Mouse (Mus musculus) embryonic facial prominence, embryonic 11.5 days (tissue): ENCODE results near the gene Stat2. TPM values are rescaled to one million over a fixed set of nuclear protein-coding genes. Genes with fewer than 3 reads are reported as not detected.

Source experiments
- ATAC-seq: fragments of 200-750 bp; cut with Nextera tagmentation; replicated peaks from 2 replicates; pipeline ENCODE4 v1.8.0; 2017; ENCODE audit warnings: low read depth; ENCODE audit not compliant: insufficient number of reproducible peaks, low FRiP score, low TSS enrichment
- DNase-seq: peaks from one replicate; pipeline ENCODE4 v3.0.0-alpha.2; 2015; ENCODE audit warnings: low spot score
- H3K27ac ChIP-seq: fragments of 300-500 bp; sonication (generic); replicated peaks from 2 replicates; pipeline ENCODE4 v1.5.1; 2014; ENCODE audit warnings: mild to moderate bottlenecking, low read depth, low read length, control low read depth
- H3K27me3 ChIP-seq: fragments of 300-500 bp; sonication (generic); 2 replicates; pipeline ENCODE4 v1.6.1; 2014; ENCODE audit warnings: mild to moderate bottlenecking, low read length, moderate library complexity, mixed read lengths; ENCODE audit not compliant: control insufficient read depth, insufficient read depth
- H3K36me3 ChIP-seq: fragments of 300-500 bp; sonication (generic); replicated peaks from 2 replicates; pipeline ENCODE4 v1.6.1; 2014; ENCODE audit warnings: low read depth, mild to moderate bottlenecking, low read length, moderate library complexity, mixed read lengths; ENCODE audit not compliant: control insufficient read depth, insufficient read depth
- H3K4me1 ChIP-seq: fragments of 300-500 bp; sonication (generic); 2 replicates; pipeline ENCODE4 v1.6.1; 2014; ENCODE audit warnings: low read length, mixed read lengths; ENCODE audit not compliant: control insufficient read depth, insufficient read depth
- H3K4me2 ChIP-seq: fragments of 300-500 bp; sonication (generic); 2 replicates; pipeline ENCODE4 v1.6.1; 2014; ENCODE audit warnings: low read depth, mild to moderate bottlenecking, control low read depth, low read length, moderate library complexity
- H3K4me3 ChIP-seq: fragments of 300-500 bp; sonication (generic); 2 replicates; pipeline ENCODE4 v1.5.1; 2014; ENCODE audit warnings: low read depth, low read length, control low read depth
- H3K9ac ChIP-seq: fragments of 300-500 bp; sonication (generic); replicated peaks from 2 replicates; pipeline ENCODE4 v1.6.1; 2014; ENCODE audit warnings: mild to moderate bottlenecking, control low read depth, low read length
- H3K9me3 ChIP-seq: fragments of 300-500 bp; sonication (generic); replicated peaks from 2 replicates; pipeline ENCODE4 v1.6.1; 2016; ENCODE audit warnings: mild to moderate bottlenecking, low read length, inconsistent platforms, mixed read lengths; ENCODE audit not compliant: control insufficient read depth
- WGBS: fragments of 180-500 bp; shearing (Covaris S2); extraction: QIAGEN DNeasy Blood & Tissue Kit; methylation state at CpG from one replicate; pipeline ENCODE4 v1.1.7; 2014; 5-methylcytosine and 5-hydroxymethylcytosine counted together
- polyA plus RNA-seq: library from polyadenylated mRNA; unstranded; fragments of >200 nt; fragmentation: Nextera tagmentation; extraction: Ambion mirVana; gene quantifications from 2 replicates; pipeline ENCODE4 v1.2.1, GENCODE M21; 2014

The Stat2 gene
- polyA plus RNA-seq, 1 experiment from 2014 or later, result 12.7 TPM

GRCm38 (mm10) chr10:128337306-128338181, 67.2 kb downstream of the Stat2 start, which contains the start of gene Cs:
Cs (plus strand) TSS chr10:128337734.
- H3K27me3 ChIP-seq, result no peaks in the 10 kb centered on the region
- no peaks in the 10 kb centered on the region for H3K4me1 ChIP-seq
- H3K9ac ChIP-seq, result peak within 1 kb of the TSS; percentile 85
- H3K36me3 ChIP-seq, result no peaks in the 10 kb centered on the region
- WGBS, result under 1% methylated on average over 61 of the region's 61 CpGs
- ATAC-seq (peak; percentile 97), DNase-seq (peak; percentile 98)
- peak within 1 kb of the TSS; percentile 86 for H3K4me3 ChIP-seq
- H3K9me3 ChIP-seq, result no peaks in the 10 kb centered on the region
- peak within 1 kb of the TSS; percentile 89 for H3K27ac ChIP-seq
- peak within 1 kb of the TSS; percentile 66 for H3K4me2 ChIP-seq

GRCm38 (mm10) chr10:128338415-128338814, 68.1 kb downstream of the Stat2 start:
- H3K27ac ChIP-seq, result 0 out of 2 replicates have a peak overlapping the region, but pooled peaks have one; percentile 89
- DNase-seq, result no peak
- H3K4me2 ChIP-seq, result peak overlapping the region; percentile 66
- no peaks in the 10 kb centered on the region for H3K9me3 ChIP-seq
- H3K4me1 ChIP-seq, result no peaks in the 10 kb centered on the region
- peak overlapping the region; percentile 85 for H3K9ac ChIP-seq
- H3K27me3 ChIP-seq, result no peaks in the 10 kb centered on the region
- no peak for ATAC-seq
- no peaks in the 10 kb centered on the region for H3K36me3 ChIP-seq
- H3K4me3 ChIP-seq, result peak overlapping the region; percentile 86
- WGBS, result 20% methylated on average over 5 of the region's 5 CpGs

- Histone ChIP-seq H3K36me3 (no peaks in the 10 kb centered on the region), H3K4me2 (peak overlapping the region; percentile 66; the same call in 1 of the 2 replicates), H3K27ac (no peak overlapping the region), H3K27me3 (no peaks in the 10 kb centered on the region), H3K9me3 (no peaks in the 10 kb centered on the region), H3K9ac (no peak overlapping the region), H3K4me3 (peak overlapping the region; percentile 86; the same call in 1 of the 2 replicates), H3K4me1 (no peaks in the 10 kb centered on the region)
- 72% methylated on average over 2 of the region's 2 CpGs for WGBS
- DNase-seq (no peak), ATAC-seq (no peak)
Observed at GRCm38 (mm10) chr10:128338948-128339347, 68.6 kb downstream of the Stat2 start.

- WGBS, result 78% methylated on average over 2 of the region's 2 CpGs
- Histone ChIP-seq H3K36me3 (no peaks in the 10 kb centered on the region), H3K27ac (no peak overlapping the region), H3K9me3 (no peaks in the 10 kb centered on the region), H3K9ac (no peak overlapping the region), H3K4me3 (no peak overlapping the region), H3K27me3 (no peaks in the 10 kb centered on the region), H3K4me2 (no peak overlapping the region), H3K4me1 (no peaks in the 10 kb centered on the region)
- no peak for DNase-seq
- no peak for ATAC-seq
Observed at GRCm38 (mm10) chr10:128340257-128340656, 69.9 kb downstream of the Stat2 start.

Other genes starting within 250 kb of the Stat2 start
- gene Naca, start 235.0 kb upstream of the Stat2 start, polyA plus RNA-seq, result 1,020 and 1,060 TPM in 2 replicates
- gene Ptges3, start 211.6 kb upstream of the Stat2 start, polyA plus RNA-seq, result 641 and 733 TPM in 2 replicates
- 2,412 and 2,488 TPM in 2 replicates for gene Atp5b, start 187.3 kb upstream of the Stat2 start, polyA plus RNA-seq
- 14.0 and 14.2 TPM in 2 replicates for gene Baz2a, start 179.0 kb upstream of the Stat2 start, polyA plus RNA-seq
- 24.5 and 24.6 TPM in 2 replicates for gene Rbms2, start 90.3 kb upstream of the Stat2 start, polyA plus RNA-seq
- 0.76 and 1.2 TPM in 2 replicates for gene Gls2, start 76.1 kb upstream of the Stat2 start, polyA plus RNA-seq
- gene Spryd4, start 58.8 kb upstream of the Stat2 start, polyA plus RNA-seq, result 30.7 and 33.7 TPM in 2 replicates
- 0.45 TPM in 1 of 2 replicates, not detected in the other for gene Mip, start 44.7 kb upstream of the Stat2 start, polyA plus RNA-seq
- gene Timeless, start 38.5 kb upstream of the Stat2 start, polyA plus RNA-seq, result 64.2 and 66.6 TPM in 2 replicates
- gene Apon, start 16.5 kb upstream of the Stat2 start, polyA plus RNA-seq, result 0.21 and 0.80 TPM in 2 replicates
- gene Apof, start 1.9 kb upstream of the Stat2 start, polyA plus RNA-seq, result not detected in 2 replicates
- gene Il23a, start 28.2 kb downstream of the Stat2 start, polyA plus RNA-seq, result not detected in 2 replicates
- gene Pan2, start 32.8 kb downstream of the Stat2 start, polyA plus RNA-seq, result 33.6 and 35.2 TPM in 2 replicates
- 288 and 305 TPM in 2 replicates for gene Cnpy2, start 51.9 kb downstream of the Stat2 start, polyA plus RNA-seq
- 246 and 258 TPM in 2 replicates for gene Cs, start 67.2 kb downstream of the Stat2 start, polyA plus RNA-seq
- 13.2 and 13.5 TPM in 2 replicates for gene Coq10a, start 98.4 kb downstream of the Stat2 start, polyA plus RNA-seq
- 9.3 and 10.4 TPM in 2 replicates for gene Ankrd52, start 106.6 kb downstream of the Stat2 start, polyA plus RNA-seq
- not detected in 2 replicates for gene Slc39a5, start 130.7 kb downstream of the Stat2 start, polyA plus RNA-seq
- 92.2 and 99.1 TPM in 2 replicates for gene Nabp2, start 140.9 kb downstream of the Stat2 start, polyA plus RNA-seq
- gene Rnf41, start 141.1 kb downstream of the Stat2 start, polyA plus RNA-seq, result 36.4 and 38.9 TPM in 2 replicates
- gene Smarcc2, start 188.7 kb downstream of the Stat2 start, polyA plus RNA-seq, result 103 and 109 TPM in 2 replicates
- gene Myl6, start 223.6 kb downstream of the Stat2 start, polyA plus RNA-seq, result 678 and 740 TPM in 2 replicates
- gene Myl6b, start 228.1 kb downstream of the Stat2 start, polyA plus RNA-seq, result 2.3 and 2.9 TPM in 2 replicates